Mouse (Mus musculus) intestine, postnatal 0 days (tissue): ENCODE data around the gene Slc2a4. TPM values are rescaled to one million over a fixed set of nuclear protein-coding genes. Genes with fewer than 3 reads are reported as not detected.

Experiments used
- ATAC-seq: fragments of 200-750 bp; cut with Nextera tagmentation; 2 replicates; pipeline ENCODE4 v1.8.0; 2017; ENCODE audit warnings: mild to moderate bottlenecking, moderate TSS enrichment, moderate library complexity
- H3K27ac ChIP-seq: fragments of 300-500 bp; sonication (generic); 2 replicates; pipeline ENCODE4 v1.5.1; 2014; ENCODE audit warnings: mild to moderate bottlenecking, low read depth, low read length, moderate library complexity
- H3K27me3 ChIP-seq: fragments of 300-500 bp; sonication (generic); replicated peaks from 2 replicates; pipeline ENCODE4 v1.6.1; 2014; ENCODE audit warnings: low read length, mixed read lengths; ENCODE audit not compliant: control insufficient read depth, insufficient read depth
- H3K36me3 ChIP-seq: fragments of 300-500 bp; sonication (generic); 2 replicates; pipeline ENCODE4 v1.6.1; 2014; ENCODE audit warnings: mild to moderate bottlenecking, moderate library complexity; ENCODE audit not compliant: control insufficient read depth, insufficient read depth
- H3K4me1 ChIP-seq: fragments of 300-500 bp; sonication (generic); replicated peaks from 2 replicates; pipeline ENCODE4 v1.6.1; 2014; ENCODE audit warnings: antibody characterized with exemption, low read length, mixed read lengths; ENCODE audit not compliant: control insufficient read depth, insufficient read depth
- H3K4me2 ChIP-seq: fragments of 300-500 bp; sonication (generic); replicated peaks from 2 replicates; pipeline ENCODE4 v1.6.1; 2014; ENCODE audit warnings: low read depth, mild to moderate bottlenecking, moderate library complexity
- H3K4me3 ChIP-seq: fragments of 300-500 bp; sonication (generic); 2 replicates; pipeline ENCODE4 v1.5.1; 2014; ENCODE audit warnings: low read depth, low read length
- H3K9ac ChIP-seq: fragments of 300-500 bp; sonication (generic); 2 replicates; pipeline ENCODE4 v1.6.1; 2014; ENCODE audit warnings: mild to moderate bottlenecking, low read depth, low read length
- H3K9me3 ChIP-seq: fragments of 300-500 bp; sonication (generic); 2 replicates; pipeline ENCODE4 v1.6.1; 2016; ENCODE audit warnings: mixed run types; ENCODE audit not compliant: control insufficient read depth
- CTCF ChIP-seq: sonication (generic); IDR thresholded peaks from 2 replicates; pipeline ENCODE4 v1.5.1; 2016; ENCODE audit warnings: low read depth, mild to moderate bottlenecking, control low read depth, antibody characterized with exemption, moderate library complexity
- WGBS: fragments of 180-500 bp; shearing (Covaris S2); extraction: QIAGEN DNeasy Blood & Tissue Kit; methylation state at CpG from one replicate; pipeline ENCODE4 v1.1.7; 2014; 5-methylcytosine and 5-hydroxymethylcytosine counted together
- polyA plus RNA-seq: library from polyadenylated mRNA; unstranded; fragments of >200 nt; fragmentation: Nextera tagmentation; extraction: Ambion mirVana; gene quantifications from 2 replicates; pipeline ENCODE4 v1.2.1, GENCODE M21; 2015

The Slc2a4 gene
- polyA plus RNA-seq, 1 experiment from 2014 or later = 18.3 TPM

GRCm38 (mm10) chr11:69966006-69966859 lies 18.2 kb upstream of the Slc2a4 start:
- no peak for TF ChIP-seq CTCF
- peak overlapping the region; percentile 96 for H3K27ac ChIP-seq
- H3K4me3 ChIP-seq = peak overlapping the region; percentile 68
- peak; percentile 69 for ATAC-seq
- H3K36me3 ChIP-seq = peaks cover 11% of the 10 kb centered on the region
- no peaks in the 10 kb centered on the region for H3K9me3 ChIP-seq
- peak overlapping the region; percentile 70 for H3K4me2 ChIP-seq
- H3K9ac ChIP-seq = peak overlapping the region; percentile 90
- H3K27me3 ChIP-seq = 0 out of 2 replicates have a peak, but pooled peaks cover 4% of the 10 kb centered on the region
- H3K4me1 ChIP-seq = no peaks in the 10 kb centered on the region
- WGBS = 1% methylated on average over 59 of the region's 59 CpGs

GRCm38 (mm10) chr11:69965271-69966005 lies 17.4 kb upstream of the Slc2a4 start:
- Histone ChIP-seq H3K4me3 (peak overlapping the region; percentile 68), H3K27ac (peak overlapping the region; percentile 96), H3K36me3 (peaks cover 8% of the 10 kb centered on the region), H3K4me1 (no peaks in the 10 kb centered on the region), H3K27me3 (0 out of 2 replicates have a peak, but pooled peaks cover 4% of the 10 kb centered on the region), H3K9me3 (no peaks in the 10 kb centered on the region), H3K4me2 (peak overlapping the region; percentile 70), H3K9ac (peak overlapping the region; percentile 90)
- ATAC-seq = peak; percentile 71
- peak; percentile 34; the same call in 1 of the 2 replicates for TF ChIP-seq CTCF
- WGBS = 3% methylated on average over 49 of the region's 49 CpGs

- Histone ChIP-seq H3K9ac (peak within 1 kb of the TSS; percentile 90), H3K9me3 (no peaks in the 10 kb centered on the region), H3K4me2 (peak within 1 kb of the TSS; percentile 70), H3K36me3 (peaks cover 8% of the 10 kb centered on the region), H3K4me3 (peak within 1 kb of the TSS; percentile 68), H3K4me1 (no peaks in the 10 kb centered on the region), H3K27me3 (0 out of 2 replicates have a peak, but pooled peaks cover 4% of the 10 kb centered on the region), H3K27ac (peak within 1 kb of the TSS; percentile 96)
- no peak for ATAC-seq
- 6% methylated on average over 24 of the region's 24 CpGs for WGBS
- TF ChIP-seq CTCF = no peak
Observed at GRCm38 (mm10) chr11:69964650-69965270, 16.8 kb upstream of the Slc2a4 start, which contains the start of gene Cldn7. Cldn7 (plus strand) TSS chr11:69964779.

GRCm38 (mm10) chr11:69961841-69962240 lies 13.9 kb upstream of the Slc2a4 start:
- ATAC-seq = peak; percentile 47
- Histone ChIP-seq H3K9ac (no peak overlapping the region), H3K4me2 (peak overlapping the region; percentile 38), H3K36me3 (no peaks in the 10 kb centered on the region), H3K4me1 (no peaks in the 10 kb centered on the region), H3K4me3 (0 out of 2 replicates have a peak overlapping the region, but pooled peaks have one; percentile 7), H3K27me3 (0 out of 2 replicates have a peak, but pooled peaks cover 4% of the 10 kb centered on the region), H3K9me3 (no peaks in the 10 kb centered on the region), H3K27ac (peak overlapping the region; percentile 92)
- 16% methylated on average over 5 of the region's 5 CpGs for WGBS
- TF ChIP-seq CTCF = no peak

- Histone ChIP-seq H3K27me3 (0 out of 2 replicates have a peak, but pooled peaks cover 4% of the 10 kb centered on the region), H3K9ac (no peak overlapping the region), H3K36me3 (no peaks in the 10 kb centered on the region), H3K4me3 (no peak overlapping the region), H3K4me1 (no peaks in the 10 kb centered on the region), H3K27ac (peak overlapping the region; percentile 92), H3K9me3 (no peaks in the 10 kb centered on the region), H3K4me2 (peak overlapping the region; percentile 49)
- 46% methylated on average over 5 of the region's 5 CpGs for WGBS
- TF ChIP-seq CTCF = peak; percentile 72
- no peak for ATAC-seq
Observed at GRCm38 (mm10) chr11:69960616-69961015, 12.6 kb upstream of the Slc2a4 start.

- Histone ChIP-seq H3K36me3 (no peaks in the 10 kb centered on the region), H3K9me3 (no peaks in the 10 kb centered on the region), H3K4me3 (no peak overlapping the region), H3K27ac (no peak overlapping the region), H3K9ac (no peak overlapping the region), H3K4me1 (no peaks in the 10 kb centered on the region), H3K27me3 (no peaks in the 10 kb centered on the region), H3K4me2 (no peak overlapping the region)
- peak; percentile 38 for TF ChIP-seq CTCF
- no peak for ATAC-seq
- 77% methylated on average over 1 of the region's 1 CpGs for WGBS
Observed at GRCm38 (mm10) chr11:69956218-69956617, 8.2 kb upstream of the Slc2a4 start.
